ENCODE assay signal across 1 mouse cellular context in genomic region chr3:33799617-33800512, GRCm38 (mm10).
A peak's percentile ranks its signal among the peaks of the same experiment; 100 is the strongest.
TF ChIP-seq lines count a peak whose summit lies in the region.

TSS of gene Ttc14 (plus strand) at chr3:33799832.

TF ChIP-seq in CH12.LX, 34 proteins besides CTCF, POLR2A, EP300 and RAD21 (continued from another document):
- TF ChIP-seq MAZ (IDR thresholded peaks at IDR 0.05; ENCODE audit: low read depth, low read length) (peak; percentile 5; the same call in 1 of the 2 replicates), JUND (conservative IDR thresholded peaks at IDR 0.05; ENCODE audit: low read depth, low read length) (no peak), ELF1 (IDR thresholded peaks at IDR 0.05; ENCODE audit: low read depth, low read length) (peak; percentile 99), CHD2 (IDR thresholded peaks at IDR 0.05; ENCODE audit: low read length) (peak; percentile 100), ZC3H11A (IDR thresholded peaks at IDR 0.05; ENCODE audit: low read depth, low read length) (no peak), CHD1 (IDR thresholded peaks at IDR 0.05; ENCODE audit: low read depth, low read length) (no peak), UBTF (IDR thresholded peaks at IDR 0.05; ENCODE audit: low read depth, low read length) (no peak; the same call in none of the 2 replicates), PAX5 (IDR thresholded peaks at IDR 0.05; ENCODE audit: low read length) (no peak), HCFC1 (IDR thresholded peaks at IDR 0.05; ENCODE audit: low read depth, low read length) (peak; percentile 93), BHLHE40 (IDR thresholded peaks at IDR 0.05; ENCODE audit: low read depth, low read length) (peak; percentile 24; the same call in 1 of the 2 replicates), USF1 (IDR thresholded peaks at IDR 0.05; ENCODE audit: low read depth, low read length) (no peak), ETS1 (conservative IDR thresholded peaks at IDR 0.05; ENCODE audit: low read depth, low read length) (no peak), RCOR1 (conservative IDR thresholded peaks at IDR 0.05; ENCODE audit: low read depth, low read length) (no peak)
